In the genomic region with DNA sequence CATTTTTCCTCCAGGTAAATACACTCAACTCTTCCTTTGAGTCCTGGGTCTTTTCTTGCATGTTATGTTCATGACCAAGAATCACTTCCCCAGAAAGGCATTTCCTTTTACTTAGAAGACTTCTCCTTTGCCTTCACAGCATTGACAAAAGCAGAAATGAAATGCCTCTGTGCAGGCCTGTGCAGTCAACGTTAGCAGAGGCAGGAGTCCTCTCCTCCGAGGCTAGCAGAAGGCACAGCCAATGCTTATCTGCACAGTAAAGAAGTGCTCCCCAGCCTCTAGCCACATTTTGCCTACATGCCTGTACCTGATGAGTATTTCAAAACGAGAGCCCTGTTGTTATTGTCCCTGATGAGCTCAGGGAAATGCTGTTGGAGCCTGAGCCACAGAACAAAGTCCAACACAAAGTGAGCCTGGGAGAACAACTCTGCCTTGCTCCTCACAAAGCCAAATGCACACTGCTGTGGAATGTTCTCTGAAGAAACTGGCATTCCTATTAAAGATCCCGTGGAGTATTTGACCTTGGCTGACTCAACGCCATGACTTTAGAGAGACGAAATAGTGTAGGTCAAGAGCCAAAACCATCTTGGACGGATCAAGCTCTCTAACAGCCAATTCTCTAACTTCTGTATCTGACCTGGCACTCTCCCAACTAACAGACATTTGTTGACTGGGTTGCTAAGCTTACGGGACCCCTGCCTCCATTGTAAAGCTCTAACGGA, we compare ENCODE assay signal across 9 mouse cellular contexts. TPM values are rescaled to one million over a fixed set of nuclear protein-coding genes. Genes with fewer than 3 reads are reported as not detected.
A peak's percentile ranks its signal among the peaks of the same experiment; 100 is the strongest.
DNase-seq lines count a peak whose midpoint lies in the region; ATAC-seq and TF ChIP-seq lines count a peak whose summit lies in the region.
"Had no signal": no experiment of that assay in that cellular context is flagged by ENCODE, and none has a peak within 500 bp of the region (broad histone marks: within the 10 kb centered on the region; RNA-seq: fewer than 3 reads in every experiment).

No protein-coding gene starts in this region.

- H3K27ac ChIP-seq in midbrain, postnatal 0 days (ENCODE audit: low read depth, low read length), result no peak overlapping the region
- no peak overlapping the region for H3K27ac ChIP-seq in midbrain, embryonic 13.5 days
- H3K27ac ChIP-seq in heart, embryonic 13.5 days (replicated peaks), result peak overlapping the region; percentile 30
- H3K27ac ChIP-seq in liver, embryonic 11.5 days (ENCODE audit: low read depth, low read length), result peak overlapping the region; percentile 42

- H3K9me3 ChIP-seq in midbrain, postnatal 0 days (ENCODE audit: low read length), result no peaks in the 10 kb centered on the region
- no peaks in the 10 kb centered on the region for H3K9me3 ChIP-seq in midbrain, embryonic 13.5 days
- no peaks in the 10 kb centered on the region for H3K9me3 ChIP-seq in heart, embryonic 13.5 days
- H3K9me3 ChIP-seq in liver, embryonic 11.5 days (ENCODE audit: control insufficient read depth, low read length), result no peaks in the 10 kb centered on the region

- peak; percentile 68 for DNase-seq in midbrain, postnatal 0 days (ENCODE audit: low spot score)
- no peak for DNase-seq in liver, embryonic 11.5 days (ENCODE audit: low spot score)
- peak; percentile 45 for DNase-seq in yolk sac, embryonic 10.5 days (ENCODE audit: low spot score)
- no peak for DNase-seq in right cerebral cortex, postnatal 14 days
- DNase-seq in ovary, postnatal 14 days (ENCODE audit: low spot score), result no peak
- DNase-seq: left cerebral cortex, postnatal 4 days had no signal

- no peaks in the 10 kb centered on the region for H3K27me3 ChIP-seq in midbrain, postnatal 0 days (ENCODE audit: insufficient read depth, low read length)
- H3K27me3 ChIP-seq in midbrain, embryonic 13.5 days, result no peaks in the 10 kb centered on the region
- H3K27me3 ChIP-seq in heart, embryonic 13.5 days (replicated peaks), result no peaks in the 10 kb centered on the region
- H3K27me3 ChIP-seq in liver, embryonic 11.5 days (replicated peaks; ENCODE audit: control insufficient read depth, insufficient read depth, low read length), result no peaks in the 10 kb centered on the region

- H3K9ac ChIP-seq in midbrain, postnatal 0 days (replicated peaks; ENCODE audit: low read length, poor library complexity, severe bottlenecking), result no peak overlapping the region
- H3K9ac ChIP-seq in midbrain, embryonic 13.5 days (replicated peaks), result no peak overlapping the region
- H3K9ac ChIP-seq in heart, embryonic 13.5 days, result no peak overlapping the region
- H3K9ac ChIP-seq in liver, embryonic 11.5 days (ENCODE audit: low read depth, low read length), result no peak overlapping the region

- no peak for ATAC-seq in midbrain, postnatal 0 days (ENCODE audit: low FRiP score)
- ATAC-seq in midbrain, embryonic 13.5 days, result no peak
- no peak for ATAC-seq in heart, embryonic 13.5 days (ENCODE audit: extremely low read depth, insufficient number of reproducible peaks, low FRiP score, low TSS enrichment)
- ATAC-seq in liver, embryonic 11.5 days (replicated peaks; ENCODE audit: low FRiP score), result peak; percentile 72
- ATAC-seq in activated CD4-positive, CD25-positive, alpha-beta regulatory T cell, adult 4 months, result no peak

- no peaks in the 10 kb centered on the region for H3K36me3 ChIP-seq in midbrain, postnatal 0 days (ENCODE audit: insufficient read depth, low read length)
- no peaks in the 10 kb centered on the region for H3K36me3 ChIP-seq in midbrain, embryonic 13.5 days
- no peaks in the 10 kb centered on the region for H3K36me3 ChIP-seq in heart, embryonic 13.5 days
- H3K36me3 ChIP-seq in liver, embryonic 11.5 days (ENCODE audit: control insufficient read depth, insufficient read depth, low read length), result no peaks in the 10 kb centered on the region

- TF ChIP-seq CTCF in midbrain, postnatal 0 days (IDR thresholded peaks at IDR 0.05), result no peak

- no peaks in the 10 kb centered on the region for H3K4me1 ChIP-seq in midbrain, postnatal 0 days (ENCODE audit: insufficient read depth, low read length)
- H3K4me1 ChIP-seq in midbrain, embryonic 13.5 days (replicated peaks), result 0 out of 2 replicates have a peak, but pooled peaks cover 6% of the 10 kb centered on the region
- peaks cover 19% of the 10 kb centered on the region for H3K4me1 ChIP-seq in heart, embryonic 13.5 days
- H3K4me1 ChIP-seq in liver, embryonic 11.5 days (replicated peaks; ENCODE audit: control insufficient read depth, insufficient read depth, low read length), result peaks cover 7% of the 10 kb centered on the region

- WGBS in midbrain, postnatal 0 days, result 69% methylated on average over 9 of the region's 9 CpGs
- 88% methylated on average over 9 of the region's 9 CpGs for WGBS in midbrain, embryonic 13.5 days
- WGBS in heart, embryonic 13.5 days, result 31% methylated on average over 9 of the region's 9 CpGs
- WGBS in liver, embryonic 11.5 days, result 69% methylated on average over 9 of the region's 9 CpGs

- H3K4me3 ChIP-seq in midbrain, postnatal 0 days (ENCODE audit: low read depth, low read length), result no peak overlapping the region
- no peak overlapping the region for H3K4me3 ChIP-seq in midbrain, embryonic 13.5 days (replicated peaks)
- no peak overlapping the region for H3K4me3 ChIP-seq in heart, embryonic 13.5 days
- H3K4me3 ChIP-seq in liver, embryonic 11.5 days (ENCODE audit: low read depth, low read length), result no peak overlapping the region

- no peak overlapping the region for H3K4me2 ChIP-seq in midbrain, postnatal 0 days (ENCODE audit: low read depth, low read length, poor library complexity, severe bottlenecking)
- no peak overlapping the region for H3K4me2 ChIP-seq in midbrain, embryonic 13.5 days (replicated peaks)
- no peak overlapping the region for H3K4me2 ChIP-seq in heart, embryonic 13.5 days
- H3K4me2 ChIP-seq in liver, embryonic 11.5 days, result no peak overlapping the region

RNA-seq across cellular contexts. Expression of a gene that starts 45.7 kb away (rescaled TPM):
- total RNA-seq in midbrain, postnatal 0 days (2014; rRNA removed), result 30.2 and 42.1 TPM in 2 replicates
- polyA plus RNA-seq in midbrain, postnatal 0 days (2015; fragmentation: Nextera tagmentation; extraction: Ambion mirVana), result 21.3 and 21.4 TPM in 2 replicates
- 40.9 and 44.2 TPM in 2 replicates for polyA plus RNA-seq in midbrain, embryonic 13.5 days (2015; fragmentation: Nextera tagmentation; extraction: Ambion mirVana)
- 40.2 and 41.4 TPM in 2 replicates for polyA plus RNA-seq in heart, embryonic 13.5 days (2015; fragmentation: Nextera tagmentation; extraction: Ambion mirVana)
- polyA plus RNA-seq in liver, embryonic 11.5 days (2014; fragmentation: Nextera tagmentation; extraction: Ambion mirVana), result 65.8 and 72.2 TPM in 2 replicates
- 10 to 100 TPM; 11.5 to 16.1 TPM for polyA plus RNA-seq in activated CD4-positive, CD25-positive, alpha-beta regulatory T cell, adult 4 months (2017; shearing (Covaris generic))

Comparison
In these comparisons a context has a peak if more than half of its experiments do, and no peak if none do; other contexts are left out.
1. DNase-seq: peak in midbrain, postnatal 0 days (single experiment) and yolk sac, embryonic 10.5 days (single experiment); none in liver, embryonic 11.5 days (single experiment), right cerebral cortex, postnatal 14 days (single experiment) and ovary, postnatal 14 days (single experiment).
2. H3K27ac ChIP-seq: peak in heart, embryonic 13.5 days (single experiment) and liver, embryonic 11.5 days (single experiment); none in midbrain, postnatal 0 days (single experiment) and midbrain, embryonic 13.5 days (single experiment).